Mouse (Mus musculus) hindbrain, embryonic 16.5 days (tissue): ENCODE data around the gene Itgb2. TPM values are rescaled to one million over a fixed set of nuclear protein-coding genes. Genes with fewer than 3 reads are reported as not detected.

Experiments used
- ATAC-seq: fragments of 200-750 bp; cut with Nextera tagmentation; 2 replicates; pipeline ENCODE4 v1.8.0; 2017; ENCODE audit warnings: moderate TSS enrichment, moderate library complexity
- H3K27ac ChIP-seq: fragments of 300-500 bp; sonication (generic); 2 replicates; pipeline ENCODE4 v1.5.1; 2014; ENCODE audit warnings: low read depth, mild to moderate bottlenecking, control low read depth, low read length, moderate library complexity
- H3K27me3 ChIP-seq: fragments of 300-500 bp; sonication (generic); replicated peaks from 2 replicates; pipeline ENCODE4 v1.6.1; 2014; ENCODE audit warnings: low read length; ENCODE audit not compliant: control insufficient read depth, insufficient read depth
- H3K36me3 ChIP-seq: fragments of 300-500 bp; sonication (generic); 2 replicates; pipeline ENCODE4 v1.6.1; 2014; ENCODE audit warnings: mild to moderate bottlenecking, low read length, moderate library complexity, mixed read lengths; ENCODE audit not compliant: control insufficient read depth, insufficient read depth
- H3K4me1 ChIP-seq: fragments of 300-500 bp; sonication (generic); 2 replicates; pipeline ENCODE4 v1.6.1; 2014; ENCODE audit warnings: low read depth, low read length; ENCODE audit not compliant: control insufficient read depth, insufficient read depth
- H3K4me2 ChIP-seq: fragments of 300-500 bp; sonication (generic); 2 replicates; pipeline ENCODE4 v1.6.1; 2014; ENCODE audit warnings: mild to moderate bottlenecking, low read length, control low read depth, moderate library complexity
- H3K4me3 ChIP-seq: fragments of 300-500 bp; sonication (generic); 2 replicates; pipeline ENCODE4 v1.5.1; 2014; ENCODE audit warnings: mild to moderate bottlenecking, low read length, control low read depth, moderate library complexity
- H3K9ac ChIP-seq: fragments of 300-500 bp; sonication (generic); 2 replicates; pipeline ENCODE4 v1.6.1; 2014; ENCODE audit warnings: low read depth, mild to moderate bottlenecking, control low read depth, low read length, moderate library complexity
- H3K9me3 ChIP-seq: fragments of 300-500 bp; sonication (generic); 2 replicates; pipeline ENCODE4 v1.6.1; 2014; ENCODE audit warnings: mild to moderate bottlenecking, low read length, moderate library complexity; ENCODE audit not compliant: control insufficient read depth
- WGBS: fragments of 180-500 bp; shearing (Covaris S2); extraction: QIAGEN DNeasy Blood & Tissue Kit; methylation state at CpG from one replicate; pipeline ENCODE4 v1.1.7; 2014; 5-methylcytosine and 5-hydroxymethylcytosine counted together
- polyA plus RNA-seq: library from polyadenylated mRNA; unstranded; fragments of >200 nt; fragmentation: Nextera tagmentation; extraction: Ambion mirVana; gene quantifications from 2 replicates; pipeline ENCODE4 v1.2.1, GENCODE M21; 2015

Gene Itgb2
- polyA plus RNA-seq, 1 experiment from 2014 or later = 1.1 TPM

GRCm38 (mm10) chr10:77554918-77555317 lies 24.9 kb downstream of the Itgb2 start:
- Histone ChIP-seq H3K4me2 (no peak overlapping the region), H3K9ac (no peak overlapping the region), H3K27ac (no peak overlapping the region), H3K4me3 (no peak overlapping the region), H3K36me3 (no peaks in the 10 kb centered on the region), H3K9me3 (no peaks in the 10 kb centered on the region), H3K4me1 (no peaks in the 10 kb centered on the region), H3K27me3 (no peaks in the 10 kb centered on the region)
- no peak for ATAC-seq
- WGBS = 91% methylated on average over 4 of the region's 4 CpGs

DNA sequence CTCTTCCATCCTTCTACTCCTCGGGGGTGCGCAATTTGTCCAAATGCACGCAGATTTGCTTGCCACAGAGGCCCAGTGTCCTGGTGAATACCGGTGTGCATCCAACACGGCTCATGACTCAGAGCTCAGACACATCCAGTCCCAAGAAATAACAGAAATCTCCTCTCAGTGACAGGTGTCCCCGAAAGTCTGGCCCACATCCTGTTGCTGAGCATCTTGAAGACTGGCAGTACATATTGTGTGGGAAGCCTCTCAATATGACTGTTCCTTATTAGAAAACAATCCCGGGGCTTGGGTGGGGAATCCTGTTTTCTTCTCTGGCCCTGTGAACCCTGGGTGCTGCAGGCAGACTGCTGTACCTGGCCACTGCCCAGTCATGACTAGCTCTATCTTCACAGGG lies 26.6 kb downstream of the Itgb2 start:
- Histone ChIP-seq H3K4me3 (no peak overlapping the region), H3K9me3 (no peaks in the 10 kb centered on the region), H3K27me3 (no peaks in the 10 kb centered on the region), H3K27ac (no peak overlapping the region), H3K4me2 (no peak overlapping the region), H3K4me1 (no peaks in the 10 kb centered on the region), H3K36me3 (no peaks in the 10 kb centered on the region), H3K9ac (no peak overlapping the region)
- WGBS = 96% methylated on average over 7 of the region's 7 CpGs
- ATAC-seq = no peak

GRCm38 (mm10) chr10:77557641-77558040 lies 27.6 kb downstream of the Itgb2 start:
- no peaks in the 10 kb centered on the region for H3K27me3 ChIP-seq
- H3K4me1 ChIP-seq = no peaks in the 10 kb centered on the region
- H3K4me2 ChIP-seq = no peak overlapping the region
- H3K36me3 ChIP-seq = no peaks in the 10 kb centered on the region
- no peak for ATAC-seq
- H3K9ac ChIP-seq = no peak overlapping the region
- H3K27ac ChIP-seq = no peak overlapping the region
- WGBS = 83% methylated on average over 4 of the region's 4 CpGs
- H3K4me3 ChIP-seq = no peak overlapping the region
- no peaks in the 10 kb centered on the region for H3K9me3 ChIP-seq

- Histone ChIP-seq H3K4me2 (no peak overlapping the region), H3K27ac (no peak overlapping the region), H3K9me3 (no peaks in the 10 kb centered on the region), H3K9ac (no peak overlapping the region), H3K4me3 (no peak overlapping the region), H3K4me1 (no peaks in the 10 kb centered on the region), H3K36me3 (no peaks in the 10 kb centered on the region), H3K27me3 (no peaks in the 10 kb centered on the region)
- WGBS = 88% methylated on average over 11 of the region's 11 CpGs
- no peak for ATAC-seq
Measured at GRCm38 (mm10) chr10:77560090-77560489, 30.0 kb downstream of the Itgb2 start.

DNA sequence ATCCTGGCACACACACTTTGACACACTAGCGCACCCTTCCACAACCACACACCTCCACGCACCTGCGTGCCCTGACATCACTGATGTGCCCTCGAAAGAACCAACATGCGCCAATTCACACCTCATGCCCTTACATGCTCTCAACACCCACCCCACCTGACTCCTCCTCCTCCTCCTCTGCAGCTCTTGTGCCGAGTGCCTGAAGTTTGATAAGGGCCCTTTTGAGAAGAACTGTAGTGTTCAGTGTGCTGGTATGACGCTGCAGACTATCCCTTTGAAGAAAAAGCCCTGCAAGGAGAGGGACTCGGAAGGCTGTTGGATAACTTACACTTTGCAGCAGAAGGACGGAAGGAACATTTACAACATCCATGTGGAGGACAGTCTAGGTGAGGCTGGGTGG lies 30.8 kb downstream of the Itgb2 start:
- H3K36me3 ChIP-seq = no peaks in the 10 kb centered on the region
- no peaks in the 10 kb centered on the region for H3K9me3 ChIP-seq
- no peak overlapping the region for H3K4me3 ChIP-seq
- H3K4me1 ChIP-seq = no peaks in the 10 kb centered on the region
- 92% methylated on average over 9 of the region's 9 CpGs for WGBS
- no peak overlapping the region for H3K27ac ChIP-seq
- no peak overlapping the region for H3K4me2 ChIP-seq
- no peak overlapping the region for H3K9ac ChIP-seq
- no peaks in the 10 kb centered on the region for H3K27me3 ChIP-seq
- ATAC-seq = no peak

DNA sequence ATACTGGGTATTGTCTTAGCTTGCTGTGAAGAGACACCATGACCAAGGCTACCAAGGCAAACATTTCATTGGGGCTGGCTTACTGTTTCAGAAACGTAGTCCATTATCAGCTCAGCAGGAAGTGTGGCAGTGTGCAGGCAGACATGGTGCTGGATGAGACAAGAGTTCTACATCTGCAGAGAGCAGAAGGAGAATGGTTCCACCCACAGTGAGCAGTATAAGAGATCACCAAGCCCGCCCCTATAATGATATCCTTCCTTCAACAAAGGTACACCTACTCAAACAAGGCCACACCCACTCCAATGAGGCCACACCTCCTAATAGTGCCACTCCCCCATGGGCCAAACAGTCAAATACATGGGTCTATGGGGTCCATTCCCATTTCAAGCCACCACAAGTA lies 31.5 kb downstream of the Itgb2 start:
- Histone ChIP-seq H3K27ac (no peak overlapping the region), H3K9me3 (no peaks in the 10 kb centered on the region), H3K9ac (no peak overlapping the region), H3K27me3 (no peaks in the 10 kb centered on the region), H3K4me1 (no peaks in the 10 kb centered on the region), H3K4me3 (no peak overlapping the region), H3K36me3 (no peaks in the 10 kb centered on the region), H3K4me2 (no peak overlapping the region)
- WGBS = 79% methylated on average over 2 of the region's 2 CpGs
- ATAC-seq = no peak

DNA sequence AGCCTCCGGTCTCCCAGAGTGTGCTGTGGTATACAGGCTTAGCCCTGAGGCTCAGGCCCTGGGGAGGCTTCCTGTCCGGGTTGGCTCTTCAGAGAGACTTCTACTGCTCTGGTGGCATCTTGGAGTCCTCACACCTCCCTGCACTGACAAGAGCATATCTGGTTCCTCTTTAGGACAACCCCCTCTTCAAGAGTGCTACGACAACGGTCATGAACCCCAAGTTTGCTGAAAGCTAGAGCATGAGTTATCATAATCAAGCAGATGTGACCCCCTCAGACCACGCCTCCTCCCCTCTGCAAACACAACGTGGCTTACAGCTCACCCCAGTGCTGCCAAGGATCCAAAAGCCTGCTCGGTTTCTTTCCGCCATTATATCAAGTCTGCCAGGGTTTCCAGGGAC lies 35.0 kb downstream of the Itgb2 start:
- Histone ChIP-seq H3K4me2 (no peak overlapping the region), H3K27ac (no peak overlapping the region), H3K27me3 (no peaks in the 10 kb centered on the region), H3K4me3 (no peak overlapping the region), H3K9me3 (no peaks in the 10 kb centered on the region), H3K4me1 (no peaks in the 10 kb centered on the region), H3K36me3 (no peaks in the 10 kb centered on the region), H3K9ac (no peak overlapping the region)
- ATAC-seq = no peak
- WGBS = 90% methylated on average over 8 of the region's 8 CpGs

GRCm38 (mm10) chr10:77566651-77567050 lies 36.6 kb downstream of the Itgb2 start:
- no peak overlapping the region for H3K9ac ChIP-seq
- H3K4me2 ChIP-seq = no peak overlapping the region
- no peak overlapping the region for H3K27ac ChIP-seq
- H3K4me1 ChIP-seq = no peaks in the 10 kb centered on the region
- ATAC-seq = no peak
- H3K4me3 ChIP-seq = no peak overlapping the region
- WGBS = 33% methylated on average over 8 of the region's 8 CpGs
- H3K36me3 ChIP-seq = no peaks in the 10 kb centered on the region
- no peaks in the 10 kb centered on the region for H3K9me3 ChIP-seq
- H3K27me3 ChIP-seq = no peaks in the 10 kb centered on the region

- no peak overlapping the region for H3K4me3 ChIP-seq
- H3K36me3 ChIP-seq = no peaks in the 10 kb centered on the region
- no peak overlapping the region for H3K27ac ChIP-seq
- WGBS = 35% methylated on average over 7 of the region's 7 CpGs
- no peaks in the 10 kb centered on the region for H3K27me3 ChIP-seq
- H3K9me3 ChIP-seq = no peaks in the 10 kb centered on the region
- no peak overlapping the region for H3K4me2 ChIP-seq
- no peak for ATAC-seq
- no peak overlapping the region for H3K9ac ChIP-seq
- H3K4me1 ChIP-seq = no peaks in the 10 kb centered on the region
Measured at GRCm38 (mm10) chr10:77569481-77569880, 39.4 kb downstream of the Itgb2 start.

GRCm38 (mm10) chr10:77569973-77570658 lies 40.1 kb downstream of the Itgb2 start:
- WGBS = 63% methylated on average over 6 of the region's 6 CpGs
- H3K27ac ChIP-seq = no peak overlapping the region
- H3K4me3 ChIP-seq = no peak overlapping the region

More at GRCm38 (mm10) chr10:77569973-77570658, 40.1 kb downstream of the Itgb2 start:
- H3K9me3 ChIP-seq = no peaks in the 10 kb centered on the region
- H3K9ac ChIP-seq = no peak overlapping the region
- H3K27me3 ChIP-seq = no peaks in the 10 kb centered on the region
- no peak overlapping the region for H3K4me2 ChIP-seq
- H3K36me3 ChIP-seq = no peaks in the 10 kb centered on the region
- H3K4me1 ChIP-seq = no peaks in the 10 kb centered on the region
- ATAC-seq = no peak
